Mouse (Mus musculus) ES-Bruce4 (cell line): Measurements from ENCODE around the gene Efr3b. TPM values are rescaled to one million over a fixed set of nuclear protein-coding genes. Genes with fewer than 3 reads are reported as not detected.
"Not testable (repeated sequence)": the region's sequence is repeated elsewhere in the genome, so short reads cannot be mapped to it uniquely, and the experiment has no call there.

ENCODE experiments used
- H3K27ac ChIP-seq: 2 replicates; pipeline ENCODE4 v1.5.1; 2012; ENCODE audit warnings: low read length, inconsistent platforms; ENCODE audit not compliant: insufficient read depth
- H3K27me3 ChIP-seq: 2 replicates; pipeline ENCODE4 v1.6.1; 2012; ENCODE audit warnings: mild to moderate bottlenecking, low read length, inconsistent platforms; ENCODE audit not compliant: control insufficient read depth, poor library complexity, insufficient read depth, severe bottlenecking
- H3K36me3 ChIP-seq: 2 replicates; pipeline ENCODE4 v1.6.1; 2012; ENCODE audit warnings: inconsistent platforms, mild to moderate bottlenecking, low read length, moderate library complexity; ENCODE audit not compliant: control insufficient read depth, poor library complexity, insufficient read depth, severe bottlenecking
- H3K4me1 ChIP-seq: one replicate; pipeline ENCODE4 v1.8.1; 2011; ENCODE audit warnings: low read length; ENCODE audit not compliant: control insufficient read depth, insufficient read depth
- H3K4me3 ChIP-seq: 2 replicates; pipeline ENCODE4 v1.5.1; 2011; ENCODE audit warnings: low read depth, mild to moderate bottlenecking, low read length
- H3K9ac ChIP-seq: 2 replicates; pipeline ENCODE4 v1.6.1; 2012; ENCODE audit warnings: low read depth, mild to moderate bottlenecking, inconsistent platforms; ENCODE audit not compliant: poor library complexity, severe bottlenecking
- H3K9me3 ChIP-seq: replicated peaks from 2 replicates; pipeline ENCODE4 v1.6.1; 2012; ENCODE audit warnings: mild to moderate bottlenecking, low read length, inconsistent platforms; ENCODE audit not compliant: control insufficient read depth, poor library complexity, insufficient read depth, severe bottlenecking
- CTCF ChIP-seq: IDR thresholded peaks from one replicate; pipeline ENCODE4 v1.8.1; 2011; ENCODE audit warnings: low read depth, low read length
- EP300 ChIP-seq: IDR thresholded peaks from 2 replicates; pipeline ENCODE4 v1.6.1; 2011; ENCODE audit warnings: low read depth, low read length; ENCODE audit not compliant: insufficient read depth
- POLR2A ChIP-seq: IDR thresholded peaks from one replicate; pipeline ENCODE4 v1.8.1; 2011; ENCODE audit warnings: low read length; ENCODE audit not compliant: insufficient read depth
- polyA plus RNA-seq: library from polyadenylated mRNA; stranded (reverse); fragments of >200 nt; gene quantifications from 2 replicates; pipeline ENCODE4 v1.2.4, GENCODE M21; 2011; ENCODE audit warnings: low read depth; ENCODE audit not compliant: missing spikeins, insufficient read depth, insufficient read length

The Efr3b gene
- polyA plus RNA-seq, 1 experiment: 3.7 TPM

- Histone ChIP-seq H3K36me3 (no peaks in the 10 kb centered on the region), H3K4me3 (no peak overlapping the region), H3K9me3 (no peaks in the 10 kb centered on the region), H3K27ac (no peak overlapping the region), H3K9ac (no peak overlapping the region), H3K4me1 (no peaks in the 10 kb centered on the region), H3K27me3 (no peaks in the 10 kb centered on the region)
- TF ChIP-seq POLR2A (no peak), CTCF (no peak), EP300 (no peak)
Measured at GRCm38 (mm10) chr12:3989943-3990342, 48.8 kb downstream of the Efr3b start.

- Histone ChIP-seq H3K4me1 (no peaks in the 10 kb centered on the region), H3K9ac (no peak overlapping the region), H3K27ac (no peak overlapping the region), H3K4me3 (no peak overlapping the region), H3K9me3 (no peaks in the 10 kb centered on the region), H3K36me3 (no peaks in the 10 kb centered on the region), H3K27me3 (no peaks in the 10 kb centered on the region)
- no peak for TF ChIP-seq EP300
- no peak for TF ChIP-seq POLR2A
- TF ChIP-seq CTCF: no peak
Measured at GRCm38 (mm10) chr12:3984446-3984845, 54.3 kb downstream of the Efr3b start.

- no peaks in the 10 kb centered on the region for H3K4me1 ChIP-seq
- H3K27ac ChIP-seq: no peak overlapping the region
Measured at GRCm38 (mm10) chr12:3983736-3984135, 55.0 kb downstream of the Efr3b start.

GRCm38 (mm10) chr12:3982257-3982656 lies 56.5 kb downstream of the Efr3b start:
- H3K27me3 ChIP-seq: no peaks in the 10 kb centered on the region
- H3K9me3 ChIP-seq: no peaks in the 10 kb centered on the region
- peak overlapping the region; percentile 16 for H3K9ac ChIP-seq
- H3K4me1 ChIP-seq: no peaks in the 10 kb centered on the region
- TF ChIP-seq CTCF (no peak), POLR2A (no peak), EP300 (no peak)
- no peak overlapping the region for H3K27ac ChIP-seq
- H3K4me3 ChIP-seq: 0 out of 2 replicates have a peak overlapping the region, but pooled peaks have one; percentile 93
- H3K36me3 ChIP-seq: no peaks in the 10 kb centered on the region

More at GRCm38 (mm10) chr12:3983736-3984135, 55.0 kb downstream of the Efr3b start:
- Histone ChIP-seq H3K4me3 (no peak overlapping the region), H3K9ac (no peak overlapping the region), H3K36me3 (no peaks in the 10 kb centered on the region), H3K9me3 (no peaks in the 10 kb centered on the region), H3K27me3 (no peaks in the 10 kb centered on the region)
- no peak for TF ChIP-seq EP300
- no peak for TF ChIP-seq POLR2A
- TF ChIP-seq CTCF: peak; percentile 20

GRCm38 (mm10) chr12:3981350-3982131 lies 57.2 kb downstream of the Efr3b start:
- Histone ChIP-seq H3K4me3 (peak overlapping the region; percentile 93), H3K4me1 (no peaks in the 10 kb centered on the region), H3K27me3 (no peaks in the 10 kb centered on the region), H3K9me3 (no peaks in the 10 kb centered on the region), H3K27ac (peak overlapping the region; percentile 36), H3K9ac (peak overlapping the region; percentile 16), H3K36me3 (no peaks in the 10 kb centered on the region)
- no peak for TF ChIP-seq POLR2A
- TF ChIP-seq CTCF: no peak
- no peak for TF ChIP-seq EP300

GRCm38 (mm10) chr12:3980991-3981349 lies 57.7 kb downstream of the Efr3b start:
- H3K9ac ChIP-seq: no peak overlapping the region
- TF ChIP-seq EP300 (no peak), CTCF (no peak), POLR2A (no peak)
- H3K27ac ChIP-seq: peak overlapping the region; percentile 36

GRCm38 (mm10) chr12:3973169-3973568 lies 65.5 kb downstream of the Efr3b start:
- peak overlapping the region; percentile 44; the same call in 1 of the 2 replicates for H3K27ac ChIP-seq
- H3K4me3 ChIP-seq, H3K27me3 ChIP-seq, H3K9ac ChIP-seq, H3K4me1 ChIP-seq, H3K9me3 ChIP-seq, H3K36me3 ChIP-seq: not testable (repeated sequence)

More at GRCm38 (mm10) chr12:3980991-3981349, 57.7 kb downstream of the Efr3b start:
- no peaks in the 10 kb centered on the region for H3K4me1 ChIP-seq
- H3K4me3 ChIP-seq: peak overlapping the region; percentile 27
- no peaks in the 10 kb centered on the region for H3K36me3 ChIP-seq
- H3K27me3 ChIP-seq: no peaks in the 10 kb centered on the region
- no peaks in the 10 kb centered on the region for H3K9me3 ChIP-seq
